Mouse (Mus musculus) C2C12 (cell line): ENCODE data around the gene Prpf38a. TPM values are rescaled to one million over a fixed set of nuclear protein-coding genes. Genes with fewer than 3 reads are reported as not detected.

Experiments used
- H3K27me3 ChIP-seq: one replicate; pipeline ENCODE4 v1.6.1; 2011; ENCODE audit not compliant: control insufficient read depth, insufficient read depth, insufficient read length
- H3K36me3 ChIP-seq: one replicate; pipeline ENCODE4 v1.6.1; 2011; ENCODE audit not compliant: control insufficient read depth, insufficient read depth
- H3K4me3 ChIP-seq: one replicate; pipeline ENCODE4 v1.5.1; 2011; ENCODE audit warnings: mild to moderate bottlenecking, control low read depth; ENCODE audit not compliant: poor library complexity, insufficient read depth, severe bottlenecking
- H3K79me2 ChIP-seq: one replicate; pipeline ENCODE4 v1.6.1; 2011; ENCODE audit not compliant: control insufficient read depth, insufficient read depth
- H3K79me3 ChIP-seq: one replicate; pipeline ENCODE4 v1.6.1; 2011; ENCODE audit warnings: low read depth, control low read depth
- H3ac ChIP-seq: one replicate; pipeline ENCODE3; 2011; ENCODE audit warnings: low read depth; ENCODE audit not compliant: control insufficient read depth, insufficient read length
- CEBPB ChIP-seq: IDR thresholded peaks from one replicate; pipeline ENCODE4 v1.6.1; 2011; ENCODE audit warnings: low read depth, mild to moderate bottlenecking, control low read depth, moderate library complexity
- CTCF ChIP-seq: IDR thresholded peaks from one replicate; pipeline ENCODE4 v1.5.1; 2011; ENCODE audit not compliant: control insufficient read depth, insufficient read depth, insufficient read length
- FOSL1 ChIP-seq: IDR thresholded peaks from one replicate; pipeline ENCODE4 v1.8.0; 2011; ENCODE audit warnings: mild to moderate bottlenecking, low read length; ENCODE audit not compliant: poor library complexity, insufficient read depth, severe bottlenecking
- MAX ChIP-seq: IDR thresholded peaks from one replicate; pipeline ENCODE4 v1.6.1; 2011; ENCODE audit warnings: mild to moderate bottlenecking, control low read depth
- MYOD1 ChIP-seq: IDR thresholded peaks from one replicate; pipeline ENCODE4 v1.6.1; 2011; ENCODE audit warnings: low read depth; ENCODE audit not compliant: control insufficient read depth, insufficient read length
- MYOG ChIP-seq: IDR thresholded peaks from one replicate; pipeline ENCODE4 v1.6.1; 2011; ENCODE audit not compliant: control insufficient read depth, insufficient read length; ENCODE audit errors: extremely low read depth
- USF1 ChIP-seq: IDR thresholded peaks from one replicate; pipeline ENCODE4 v1.6.1; 2011; ENCODE audit warnings: low read depth, mild to moderate bottlenecking, control low read depth, moderate library complexity
- polyA plus RNA-seq: library from polyadenylated mRNA; unstranded; fragments of >200 nt; fragmentation: generic; extraction: Trizol; gene quantifications from one replicate; pipeline ENCODE4 v1.2.1, GENCODE M21; 2012; ENCODE audit warnings: missing spikeins

Gene Prpf38a
- polyA plus RNA-seq, 1 experiment: 35.9 TPM

DNA sequence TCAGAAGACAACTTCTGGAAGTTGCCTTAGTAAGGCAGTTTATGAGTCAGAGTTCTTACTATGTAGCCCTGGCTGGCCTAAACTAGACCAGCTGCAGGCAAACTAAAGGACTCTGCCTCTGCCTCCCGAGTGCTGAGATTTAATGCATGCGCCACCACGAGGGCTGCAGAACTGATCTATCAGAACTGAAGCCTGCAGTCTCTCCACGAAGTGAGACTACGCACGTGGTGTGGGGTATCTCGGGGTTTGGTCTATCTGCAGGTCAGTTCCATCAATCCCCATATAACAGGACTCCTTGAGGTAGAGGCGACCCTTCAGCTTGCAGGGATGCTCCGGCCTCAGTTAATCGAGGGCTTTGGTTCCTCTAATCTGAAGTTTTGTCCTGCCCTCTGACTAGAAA lies 40.0 kb upstream of the Prpf38a start:
- H3K79me2 ChIP-seq: peaks cover 34% of the 10 kb centered on the region
- H3ac ChIP-seq: peak overlapping the region; percentile 68
- H3K36me3 ChIP-seq: peaks cover 55% of the 10 kb centered on the region
- H3K4me3 ChIP-seq: peak overlapping the region; percentile 78
- H3K27me3 ChIP-seq: no peaks in the 10 kb centered on the region
- TF ChIP-seq MYOD1: no peak
- no peak for TF ChIP-seq MYOG
- TF ChIP-seq CTCF: no peak
- TF ChIP-seq FOSL1: no peak
- H3K79me3 ChIP-seq: peaks cover 13% of the 10 kb centered on the region

DNA sequence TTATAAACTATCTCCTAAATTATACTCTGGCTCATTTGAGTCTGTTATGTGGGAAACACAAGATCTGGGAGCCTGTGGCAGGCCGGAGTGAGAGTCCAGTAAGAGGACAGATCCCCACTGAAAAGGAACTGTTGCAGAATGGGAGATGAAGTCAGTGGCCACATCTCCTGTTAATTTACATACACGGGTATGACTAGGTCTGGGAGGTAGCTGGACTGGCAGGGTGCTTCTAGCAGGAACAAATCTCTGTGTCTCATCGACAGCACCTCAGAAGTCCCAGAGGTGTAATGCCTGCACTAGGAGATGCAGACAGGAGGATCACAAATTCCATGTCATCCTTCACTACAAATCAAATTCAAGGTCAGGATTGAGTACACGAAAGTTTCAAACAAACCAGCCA lies 39.5 kb upstream of the Prpf38a start:
- Histone ChIP-seq H3K79me2 (peaks cover 34% of the 10 kb centered on the region), H3ac (peak overlapping the region; percentile 22), H3K4me3 (no peak overlapping the region), H3K27me3 (no peaks in the 10 kb centered on the region), H3K79me3 (peaks cover 13% of the 10 kb centered on the region), H3K36me3 (peaks cover 54% of the 10 kb centered on the region)
- TF ChIP-seq CTCF (no peak), MYOD1 (no peak), MAX (no peak), USF1 (no peak), FOSL1 (no peak), MYOG (no peak), CEBPB (no peak)

DNA sequence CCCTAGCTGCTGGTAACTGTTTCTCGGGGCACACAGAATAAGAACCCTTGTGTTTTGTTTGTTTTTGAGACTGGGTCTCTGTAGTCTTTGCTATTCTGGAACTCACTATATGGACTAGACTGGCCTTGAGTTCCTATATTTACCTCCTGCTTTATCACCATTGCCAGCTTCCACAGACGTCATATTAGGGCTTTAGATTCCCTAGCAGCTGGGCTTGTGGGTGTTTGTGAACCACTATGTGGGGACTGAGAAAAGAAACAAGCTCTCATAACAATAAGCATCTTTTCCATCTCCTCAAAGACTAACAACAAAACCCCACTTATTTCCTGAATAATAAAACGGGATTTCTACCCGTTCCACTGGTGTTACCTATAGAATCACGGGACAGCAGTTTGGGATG lies 31.8 kb upstream of the Prpf38a start:
- Histone ChIP-seq H3K4me3 (no peak overlapping the region), H3K79me2 (no peaks in the 10 kb centered on the region), H3K79me3 (peaks cover 1% of the 10 kb centered on the region), H3ac (no peak overlapping the region), H3K27me3 (no peaks in the 10 kb centered on the region), H3K36me3 (peaks cover 81% of the 10 kb centered on the region)
- no peak for TF ChIP-seq MAX
- TF ChIP-seq MYOG: no peak
- TF ChIP-seq USF1: no peak
- TF ChIP-seq CTCF: no peak
- no peak for TF ChIP-seq CEBPB
- no peak for TF ChIP-seq MYOD1
- no peak for TF ChIP-seq FOSL1

DNA sequence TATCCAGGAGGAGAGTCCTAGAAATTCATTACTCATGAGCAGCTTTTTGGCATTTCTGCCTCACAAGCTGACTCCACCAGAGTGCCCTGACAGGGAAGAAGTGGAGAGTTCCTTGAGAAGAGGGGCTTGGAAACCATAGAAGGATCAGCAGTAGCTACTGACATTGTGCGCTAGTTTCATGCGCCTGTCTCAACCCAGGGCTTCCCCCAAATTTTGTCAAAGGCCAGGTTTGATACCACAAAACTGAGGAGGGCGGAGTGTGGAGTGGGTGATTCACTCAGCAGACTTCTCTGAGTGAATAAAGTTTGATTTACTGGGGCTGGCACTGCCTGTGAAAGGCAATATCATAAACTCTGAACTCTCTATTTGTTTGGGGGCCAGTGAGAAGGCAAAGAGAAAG lies 29.5 kb upstream of the Prpf38a start:
- Histone ChIP-seq H3K36me3 (peaks cover 80% of the 10 kb centered on the region), H3K79me3 (no peaks in the 10 kb centered on the region), H3ac (no peak overlapping the region), H3K27me3 (no peaks in the 10 kb centered on the region), H3K4me3 (no peak overlapping the region), H3K79me2 (no peaks in the 10 kb centered on the region)
- TF ChIP-seq CEBPB (no peak), MYOG (no peak), USF1 (no peak), FOSL1 (no peak), MAX (no peak), CTCF (no peak), MYOD1 (no peak)

DNA sequence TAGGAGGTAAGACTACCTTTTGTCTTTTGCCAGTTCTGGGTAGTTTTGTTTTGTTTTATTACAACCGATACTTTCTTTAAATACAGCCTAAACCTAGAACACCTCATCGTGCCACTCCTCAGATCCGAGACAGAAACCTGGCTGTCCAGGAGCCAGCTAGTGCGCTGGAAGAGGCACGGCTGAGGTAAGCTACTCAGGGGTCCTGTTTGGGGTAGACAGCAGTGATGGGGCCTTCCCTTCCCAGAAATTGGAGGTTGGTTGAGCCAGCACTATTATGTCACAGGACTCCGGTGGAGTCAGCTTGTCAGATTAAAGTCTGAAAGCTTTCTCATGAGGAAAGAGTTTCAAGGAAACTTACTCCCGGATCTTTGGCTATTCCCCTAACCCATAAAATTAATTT lies 22.7 kb upstream of the Prpf38a start:
- Histone ChIP-seq H3K36me3 (peaks cover 86% of the 10 kb centered on the region), H3K79me2 (no peaks in the 10 kb centered on the region), H3K79me3 (no peaks in the 10 kb centered on the region), H3K4me3 (no peak overlapping the region), H3ac (no peak overlapping the region), H3K27me3 (no peaks in the 10 kb centered on the region)
- no peak for TF ChIP-seq CTCF
- TF ChIP-seq USF1: no peak
- TF ChIP-seq MAX: no peak
- TF ChIP-seq MYOG: no peak
- no peak for TF ChIP-seq FOSL1
- TF ChIP-seq MYOD1: no peak
- TF ChIP-seq CEBPB: no peak

DNA sequence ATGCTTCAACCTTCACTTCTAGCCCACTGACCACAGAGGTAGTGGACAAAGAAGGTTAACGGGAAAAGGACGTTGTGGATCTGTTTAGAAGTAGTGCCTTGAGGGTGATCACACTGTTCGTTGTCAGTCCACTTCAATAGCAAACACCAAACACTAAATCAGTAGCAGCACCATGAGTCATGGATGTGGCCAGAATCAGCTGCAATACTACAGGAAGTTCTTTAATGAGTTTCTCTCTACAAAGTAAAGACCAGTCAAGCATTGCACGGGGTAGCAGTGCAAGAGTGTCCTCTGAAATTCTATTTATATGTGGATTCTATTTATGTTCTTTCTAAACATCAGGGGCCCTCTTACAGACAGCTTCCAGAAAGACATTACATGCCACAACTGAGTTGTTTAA lies 19.2 kb upstream of the Prpf38a start:
- Histone ChIP-seq H3K79me2 (no peaks in the 10 kb centered on the region), H3K27me3 (no peaks in the 10 kb centered on the region), H3K36me3 (peaks cover 84% of the 10 kb centered on the region), H3K4me3 (no peak overlapping the region), H3K79me3 (no peaks in the 10 kb centered on the region), H3ac (no peak overlapping the region)
- TF ChIP-seq CTCF: no peak
